Mouse (Mus musculus) spleen, postnatal 4 days (tissue): ENCODE data around the gene Adat3.

Source experiments
- DNase-seq, 2 experiments: peaks; one replicate each; pipeline ENCODE4 v3.0.0; 2022; ENCODE audit warnings: low spot score in 2 of 2

Gene Adat3

DNA sequence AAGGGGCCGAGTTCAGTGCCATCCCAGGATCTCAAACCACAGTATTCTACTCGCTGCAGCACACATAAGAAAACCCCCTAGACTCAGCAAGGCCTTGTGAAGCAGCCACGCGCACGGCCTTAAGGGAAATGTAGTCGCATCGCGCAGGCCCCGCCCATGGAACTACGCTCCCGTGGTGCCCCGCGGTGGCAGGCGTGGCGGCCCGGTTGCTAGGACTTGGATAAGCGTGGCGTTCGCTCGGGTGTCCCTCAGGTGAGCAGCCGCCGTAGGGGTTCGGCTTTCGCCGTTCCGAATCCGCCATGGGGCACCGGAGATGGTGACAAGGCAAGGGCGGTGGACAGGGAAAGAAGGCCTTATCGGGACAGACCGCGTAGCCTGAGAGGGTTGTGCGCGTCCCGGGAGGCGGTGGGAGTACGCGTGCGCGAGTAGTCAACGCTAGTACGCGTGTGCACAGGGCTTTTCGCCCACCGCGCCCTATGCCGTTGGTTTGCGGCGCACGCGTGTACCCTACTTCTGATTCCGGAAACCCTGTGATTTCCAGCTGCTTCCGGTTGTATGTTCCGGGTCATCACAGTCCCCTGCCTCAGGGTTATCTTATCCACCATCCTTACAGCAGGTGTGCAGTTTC lies at the start of gene Adat3, which contains the start of gene Scamp4:
TSS of gene Adat3 (plus strand) at position 183 of the 628 bp plus-strand sequence.
TSS of gene Scamp4 (plus strand) at position 175 of the 628 bp plus-strand sequence.
- DNase-seq = peak; percentile 92 to 96

- peak; percentile 78 to 84 for DNase-seq
Measured at GRCm38 (mm10) chr10:80553575-80553974, 49.1 kb upstream of the Adat3 start.

GRCm38 (mm10) chr10:80553997-80554396 lies 48.7 kb upstream of the Adat3 start:
- no peak for DNase-seq

GRCm38 (mm10) chr10:80557346-80557965 lies 45.2 kb upstream of the Adat3 start:
- peak; percentile 86 to 97 for DNase-seq

- no peak for DNase-seq
Measured at GRCm38 (mm10) chr10:80559431-80559830, 43.2 kb upstream of the Adat3 start.

GRCm38 (mm10) chr10:80560621-80561020 lies 42.1 kb upstream of the Adat3 start:
- DNase-seq = no peak

GRCm38 (mm10) chr10:80561116-80561944 lies 41.4 kb upstream of the Adat3 start, which contains the start of gene Rexo1:
TSS of gene Rexo1 (minus strand) at chr10:80561560.
- DNase-seq = peak; percentile 94 to 97

DNA sequence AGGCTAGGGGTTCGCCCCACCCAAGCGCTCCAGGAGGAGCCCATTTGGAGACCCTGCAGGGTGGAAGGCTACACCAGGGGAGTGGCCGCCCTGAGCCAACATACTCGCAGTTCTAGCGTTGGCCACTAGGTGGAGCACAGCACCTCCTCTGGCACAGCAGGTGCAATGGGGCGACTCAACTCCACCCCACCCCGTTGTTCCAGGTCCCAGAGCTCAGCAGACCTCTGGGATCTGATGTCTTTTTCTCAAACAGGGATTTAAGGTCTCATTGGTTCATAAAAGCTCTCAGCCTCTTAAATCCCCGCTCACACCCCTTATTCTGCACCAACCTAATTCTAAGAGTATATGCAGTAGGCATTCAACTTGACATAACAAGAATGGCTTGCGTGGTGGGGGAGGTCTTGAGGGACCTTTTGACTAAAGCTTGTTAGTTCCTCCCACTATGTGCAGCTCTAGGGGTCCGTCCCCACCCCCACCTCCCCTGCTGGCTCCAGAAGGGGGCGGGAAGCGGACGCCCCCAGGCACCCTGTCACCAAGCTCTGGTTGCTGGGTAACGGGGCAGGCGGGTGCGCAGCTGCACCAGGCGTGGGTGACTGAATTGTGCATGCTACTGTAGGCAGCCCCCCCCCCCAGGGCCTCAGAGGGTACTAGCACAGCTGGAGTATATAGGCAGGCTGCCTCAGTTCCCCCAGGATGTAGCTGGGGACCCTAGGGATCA lies 36.1 kb upstream of the Adat3 start:
- peak; percentile 91 to 98 for DNase-seq

GRCm38 (mm10) chr10:80568876-80569275 lies 33.8 kb upstream of the Adat3 start:
- peak; percentile 32 to 73 for DNase-seq

GRCm38 (mm10) chr10:80569664-80570066 lies 33.0 kb upstream of the Adat3 start:
- DNase-seq = peak; percentile 92 to 93

DNA sequence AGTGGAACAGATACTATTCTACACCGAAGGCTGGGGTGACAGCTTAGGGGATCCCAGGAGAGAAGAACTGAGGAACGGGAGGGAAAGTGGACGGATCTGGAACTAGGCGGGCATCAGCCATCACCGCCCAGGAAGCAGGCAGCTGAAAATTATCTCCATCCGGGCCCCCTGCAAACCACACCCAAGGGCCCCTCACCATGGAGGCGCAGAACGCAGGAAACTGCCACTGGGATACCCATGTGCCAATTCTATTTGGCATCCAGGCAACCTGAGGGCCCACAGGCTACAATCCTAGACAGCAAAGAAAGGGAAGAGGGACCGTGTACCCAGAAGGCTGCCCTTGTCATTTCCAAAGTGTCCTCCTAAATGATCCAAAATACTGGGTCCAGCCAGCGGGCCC lies 32.3 kb upstream of the Adat3 start:
- DNase-seq = peak; percentile 39 to 72

- peak; percentile 69 to 78 for DNase-seq
Measured at GRCm38 (mm10) chr10:80570871-80571836, 31.5 kb upstream of the Adat3 start.

- peak; percentile 78 to 81 for DNase-seq
Measured at GRCm38 (mm10) chr10:80572477-80572876, 30.2 kb upstream of the Adat3 start.

GRCm38 (mm10) chr10:80573944-80574343 lies 28.7 kb upstream of the Adat3 start:
- no peak for DNase-seq

DNA sequence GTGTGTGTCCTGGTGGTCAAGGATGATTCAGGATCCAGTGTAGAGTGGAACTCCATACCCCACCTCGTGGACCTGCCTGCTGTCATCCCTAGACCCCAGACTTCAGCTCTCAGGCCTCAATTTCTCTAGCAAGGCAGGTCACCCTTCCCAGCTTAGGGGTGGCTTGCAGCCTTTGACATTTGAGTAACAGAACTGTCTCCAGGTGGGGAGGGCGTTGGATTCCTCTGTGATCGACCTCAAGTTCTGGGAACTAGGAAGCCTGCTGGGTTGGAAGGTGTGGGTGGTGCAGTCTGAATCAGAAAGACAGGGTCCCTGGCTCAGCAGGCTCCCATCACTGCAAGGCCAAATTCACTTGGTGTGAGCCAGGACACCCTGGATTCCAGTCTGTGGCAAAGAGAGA lies 27.8 kb upstream of the Adat3 start:
- no peak for DNase-seq

DNA sequence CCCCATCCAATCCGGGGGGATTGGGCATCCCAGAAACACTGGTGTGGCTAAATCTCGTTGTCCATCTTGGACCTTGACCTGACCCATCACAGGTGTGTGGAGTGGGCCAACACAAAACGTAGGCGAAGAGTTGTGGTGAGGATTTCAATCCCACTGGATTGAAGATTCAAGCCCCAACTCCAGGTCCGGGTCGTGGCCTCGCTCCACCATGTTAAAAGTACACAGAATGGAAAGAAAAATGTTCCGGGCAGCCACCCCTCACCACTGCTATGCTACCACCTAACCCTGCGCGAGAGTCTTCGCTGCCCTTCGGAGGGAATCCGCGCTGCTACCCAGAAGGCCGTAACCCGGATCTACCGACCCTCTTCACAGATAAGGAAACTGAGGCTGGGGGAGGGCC lies 26.8 kb upstream of the Adat3 start:
- peak in 1 of 2 experiments; percentile 70 for DNase-seq

GRCm38 (mm10) chr10:80576351-80577194 lies 26.1 kb upstream of the Adat3 start:
- peak; percentile 79 to 90 for DNase-seq

DNA sequence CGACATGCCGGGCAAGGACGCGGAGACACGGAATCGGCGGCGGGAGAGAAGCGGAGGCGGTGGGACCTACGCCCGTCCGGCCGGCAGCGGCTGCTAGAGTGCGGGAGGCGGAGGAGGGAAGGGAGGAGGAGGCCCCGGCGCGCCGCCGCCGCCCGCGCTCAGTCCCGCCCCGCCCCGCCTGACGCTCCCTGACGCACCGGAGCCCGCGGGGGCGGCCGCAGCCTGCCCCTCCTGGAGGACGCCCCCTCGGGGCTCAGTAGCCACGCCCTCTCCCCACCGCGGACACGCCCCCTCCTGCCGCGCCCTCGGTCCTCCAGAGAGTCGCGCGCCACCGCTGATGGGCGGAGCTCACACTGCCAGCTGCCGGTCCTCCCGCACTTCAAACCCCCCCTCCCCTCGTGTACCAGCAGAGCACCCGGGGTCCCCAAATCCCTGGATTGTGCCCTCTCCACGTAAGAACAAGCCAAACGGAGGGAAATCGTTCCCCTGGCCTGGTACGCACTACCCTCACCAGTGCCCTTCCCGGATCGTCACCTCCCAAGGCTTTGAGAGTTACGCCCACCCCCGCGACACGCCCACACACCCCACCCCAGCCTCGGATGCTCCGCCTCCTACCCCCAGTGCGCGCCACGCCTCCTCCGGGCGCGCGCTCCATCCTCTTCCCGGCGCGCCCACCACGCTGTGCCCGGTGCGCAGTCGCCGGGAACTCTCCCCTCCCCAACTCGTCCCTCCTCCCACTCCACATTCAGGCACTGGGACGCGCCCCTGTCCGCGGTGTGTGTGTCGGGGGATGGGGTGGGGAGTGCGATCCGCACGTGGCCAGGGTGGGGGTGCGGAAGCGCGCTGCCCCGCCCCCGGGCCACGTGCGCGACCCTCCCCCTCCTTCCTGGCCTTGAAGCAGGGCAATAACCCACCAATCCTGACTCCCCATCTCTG lies 25.2 kb upstream of the Adat3 start, which contains the start of gene Klf16:
TSS of gene Klf16 (minus strand) at position 127 of the 936 bp plus-strand sequence.
- peak; percentile 100 for DNase-seq
